Mouse (Mus musculus): Measurements from ENCODE around the gene Mcu. TPM values are rescaled to one million over a fixed set of nuclear protein-coding genes. Genes with fewer than 3 reads are reported as not detected.
A peak's percentile ranks its signal among the peaks of the same experiment; 100 is the strongest.

The Mcu gene
- 22.0 and 24.2 TPM in 2 replicates for polyA plus RNA-seq (2015; fragmentation: Nextera tagmentation; extraction: Ambion mirVana)

DNA sequence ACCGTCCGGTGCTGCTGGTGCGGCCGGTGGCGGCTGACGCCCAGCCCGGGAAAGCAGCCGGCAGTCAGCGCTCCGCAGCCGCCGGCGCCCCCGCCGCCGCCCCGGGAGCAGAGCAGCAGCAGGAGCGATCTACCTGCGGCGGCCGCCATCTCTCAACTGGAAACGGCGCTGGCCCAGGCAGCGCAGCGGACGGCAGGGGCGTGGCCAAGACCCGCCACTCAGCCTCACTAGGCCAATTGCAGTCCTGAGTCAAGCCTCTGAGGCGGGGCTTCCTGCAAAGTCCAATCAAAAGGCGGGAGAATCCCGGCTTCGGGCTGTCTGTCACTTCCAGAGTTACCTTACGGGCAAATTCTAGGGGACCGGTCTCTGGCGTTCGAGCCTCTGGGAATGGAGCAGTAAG lies at the start of gene Mcu:
Gene Mcu (minus strand): TSS at position 171 of the 400 bp plus-strand sequence.
- Histone ChIP-seq H3K4me1 (replicated peaks) (peaks cover 26% of the 10 kb centered on the region), H3K9ac (peak within 1 kb of the TSS; percentile 90), H3K27ac (peak within 1 kb of the TSS; percentile 90), H3K36me3 (no peaks in the 10 kb centered on the region), H3K4me3 (peak within 1 kb of the TSS; percentile 85), H3K27me3 (no peaks in the 10 kb centered on the region), H3K4me2 (peak within 1 kb of the TSS; percentile 86), H3K9me3 (replicated peaks) (no peaks in the 10 kb centered on the region)
- peak; percentile 99 for ATAC-seq (replicated peaks; ENCODE audit: insufficient number of reproducible peaks, insufficient read depth, low FRiP score, low read depth)
- under 1% methylated on average over 33 of the region's 36 CpGs for WGBS

DNA sequence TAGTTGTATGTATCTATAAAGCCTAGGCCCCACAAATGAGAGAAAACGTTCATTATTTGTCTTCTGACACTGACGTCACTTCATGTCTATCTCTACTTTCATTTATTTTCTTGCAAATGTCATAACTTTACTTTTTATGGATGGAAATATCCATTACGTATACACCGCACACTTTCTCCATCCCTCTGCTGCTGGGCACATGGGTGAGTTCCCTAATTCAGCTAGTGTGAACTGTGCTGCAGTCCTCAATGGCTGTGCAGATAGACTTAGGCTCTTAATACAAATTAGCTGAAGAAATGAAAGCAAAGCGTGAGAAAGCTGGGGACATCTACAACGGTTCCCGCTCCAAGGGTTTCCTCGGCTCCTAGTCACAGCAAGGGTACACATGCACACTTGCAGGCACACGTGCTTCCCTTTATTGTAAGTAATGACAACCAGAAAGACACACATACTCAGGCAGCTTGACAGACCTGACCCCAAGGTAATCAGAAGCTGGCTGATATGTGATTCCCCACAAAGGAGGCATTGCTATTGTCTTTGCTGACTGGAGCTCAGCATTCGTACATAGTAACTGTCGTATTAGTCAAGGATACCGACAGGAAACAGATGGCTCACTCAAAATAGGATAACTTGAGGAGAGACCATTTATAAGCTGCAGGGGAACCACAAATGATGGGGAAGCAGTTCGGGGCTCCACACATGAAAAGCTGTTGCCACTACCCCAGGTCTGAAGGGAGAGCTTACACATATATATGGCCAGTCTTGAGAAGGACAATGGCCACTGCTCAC lies 49.2 kb upstream of the Mcu start:
- Histone ChIP-seq H3K27ac (no peak overlapping the region), H3K4me1 (replicated peaks) (peaks cover 4% of the 10 kb centered on the region), H3K27me3 (no peaks in the 10 kb centered on the region), H3K4me3 (no peak overlapping the region), H3K36me3 (no peaks in the 10 kb centered on the region), H3K4me2 (no peak overlapping the region), H3K9ac (no peak overlapping the region), H3K9me3 (replicated peaks) (0 out of 2 replicates have a peak, but pooled peaks cover 1% of the 10 kb centered on the region)
- no peak for ATAC-seq (replicated peaks; ENCODE audit: insufficient number of reproducible peaks, insufficient read depth, low FRiP score, low read depth)
- 59% methylated on average over 13 of the region's 13 CpGs for WGBS

DNA sequence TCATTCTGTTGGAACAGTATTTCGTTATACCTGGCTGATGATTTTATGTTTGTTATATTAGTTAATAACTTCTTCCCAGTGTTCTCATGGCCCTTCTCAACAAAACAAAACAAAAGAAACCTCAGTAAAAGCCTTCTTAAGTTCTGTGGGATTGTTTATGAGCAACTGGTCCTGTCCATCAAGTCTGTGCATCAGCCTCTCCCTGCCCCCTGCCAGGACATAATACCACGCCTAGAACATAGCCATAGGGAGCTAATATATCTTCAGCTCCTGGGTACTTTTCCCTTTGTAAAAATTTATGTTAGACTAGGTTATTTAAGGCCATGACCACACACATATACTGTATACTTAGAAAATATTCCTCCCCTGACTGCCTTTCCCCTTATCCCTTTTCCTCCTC lies 48.3 kb upstream of the Mcu start:
- WGBS, result 59% methylated on average over 2 of the region's 2 CpGs

GRCm38 (mm10) chr10:59656799-59657198 lies 40.3 kb upstream of the Mcu start:
- H3K36me3 ChIP-seq, result no peaks in the 10 kb centered on the region
- no peak for ATAC-seq (replicated peaks; ENCODE audit: insufficient number of reproducible peaks, insufficient read depth, low FRiP score, low read depth)
- H3K9ac ChIP-seq, result no peak overlapping the region
- H3K27ac ChIP-seq, result no peak overlapping the region
- 0 out of 2 replicates have a peak, but pooled peaks cover 5% of the 10 kb centered on the region for H3K9me3 ChIP-seq (replicated peaks)
- no peak overlapping the region for H3K4me2 ChIP-seq
- H3K4me1 ChIP-seq (replicated peaks), result no peaks in the 10 kb centered on the region
- no peaks in the 10 kb centered on the region for H3K27me3 ChIP-seq
- WGBS, result 79% methylated on average over 13 of the region's 13 CpGs
- H3K4me3 ChIP-seq, result no peak overlapping the region

More for the DNA sequence above, 48.3 kb upstream of the Mcu start:
- Histone ChIP-seq H3K4me1 (replicated peaks) (peaks cover 4% of the 10 kb centered on the region), H3K9ac (no peak overlapping the region), H3K27me3 (no peaks in the 10 kb centered on the region), H3K27ac (no peak overlapping the region), H3K36me3 (no peaks in the 10 kb centered on the region), H3K4me3 (no peak overlapping the region), H3K9me3 (replicated peaks) (0 out of 2 replicates have a peak, but pooled peaks cover 5% of the 10 kb centered on the region), H3K4me2 (no peak overlapping the region)
- ATAC-seq (replicated peaks; ENCODE audit: insufficient number of reproducible peaks, insufficient read depth, low FRiP score, low read depth), result no peak

GRCm38 (mm10) chr10:59646821-59647378 lies 30.4 kb upstream of the Mcu start:
- Histone ChIP-seq H3K36me3 (no peaks in the 10 kb centered on the region), H3K4me3 (no peak overlapping the region), H3K4me2 (no peak overlapping the region), H3K9me3 (replicated peaks) (no peaks in the 10 kb centered on the region), H3K27me3 (no peaks in the 10 kb centered on the region), H3K4me1 (replicated peaks) (no peaks in the 10 kb centered on the region), H3K27ac (no peak overlapping the region), H3K9ac (no peak overlapping the region)
- no peak for ATAC-seq (replicated peaks; ENCODE audit: insufficient number of reproducible peaks, insufficient read depth, low FRiP score, low read depth)
- 49% methylated on average over 5 of the region's 5 CpGs for WGBS

- no peak for ATAC-seq (replicated peaks; ENCODE audit: insufficient number of reproducible peaks, insufficient read depth, low FRiP score, low read depth)
- Histone ChIP-seq H3K27me3 (no peaks in the 10 kb centered on the region), H3K36me3 (no peaks in the 10 kb centered on the region), H3K4me1 (replicated peaks) (no peaks in the 10 kb centered on the region), H3K9me3 (replicated peaks) (no peaks in the 10 kb centered on the region), H3K4me2 (no peak overlapping the region), H3K4me3 (no peak overlapping the region), H3K27ac (no peak overlapping the region), H3K9ac (no peak overlapping the region)
- 42% methylated on average over 4 of the region's 4 CpGs for WGBS
These were observed 28.7 kb upstream of the Mcu start for GRCm38 (mm10) chr10:59645153-59645552.

DNA sequence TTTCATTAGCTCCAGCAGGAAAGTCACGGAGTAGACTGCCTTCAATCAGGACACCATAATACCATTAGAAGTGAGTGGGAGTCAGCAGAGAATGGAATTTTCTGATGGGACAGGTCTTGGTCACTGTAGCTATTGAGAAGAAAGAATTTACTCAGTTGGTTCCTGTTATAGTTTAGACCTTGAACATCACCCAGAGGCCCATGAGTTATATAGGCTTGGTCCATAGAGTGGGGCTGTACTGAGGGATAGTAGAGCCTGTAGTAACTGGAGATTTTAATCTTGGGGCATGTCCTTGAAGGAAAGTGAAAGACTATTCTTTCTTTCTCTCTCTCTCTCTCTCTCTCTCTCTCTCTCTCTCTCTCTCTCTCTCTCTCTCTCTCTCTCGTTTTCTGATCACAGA lies 28.2 kb upstream of the Mcu start:
- no peaks in the 10 kb centered on the region for H3K36me3 ChIP-seq
- no peaks in the 10 kb centered on the region for H3K9me3 ChIP-seq (replicated peaks)
- no peaks in the 10 kb centered on the region for H3K27me3 ChIP-seq
- H3K4me3 ChIP-seq, result no peak overlapping the region
- no peak for ATAC-seq (replicated peaks; ENCODE audit: insufficient number of reproducible peaks, insufficient read depth, low FRiP score, low read depth)
- no peak overlapping the region for H3K27ac ChIP-seq
- H3K4me1 ChIP-seq (replicated peaks), result no peaks in the 10 kb centered on the region
- 70% methylated on average over 2 of the region's 2 CpGs for WGBS
- H3K9ac ChIP-seq, result no peak overlapping the region
- H3K4me2 ChIP-seq, result no peak overlapping the region

DNA sequence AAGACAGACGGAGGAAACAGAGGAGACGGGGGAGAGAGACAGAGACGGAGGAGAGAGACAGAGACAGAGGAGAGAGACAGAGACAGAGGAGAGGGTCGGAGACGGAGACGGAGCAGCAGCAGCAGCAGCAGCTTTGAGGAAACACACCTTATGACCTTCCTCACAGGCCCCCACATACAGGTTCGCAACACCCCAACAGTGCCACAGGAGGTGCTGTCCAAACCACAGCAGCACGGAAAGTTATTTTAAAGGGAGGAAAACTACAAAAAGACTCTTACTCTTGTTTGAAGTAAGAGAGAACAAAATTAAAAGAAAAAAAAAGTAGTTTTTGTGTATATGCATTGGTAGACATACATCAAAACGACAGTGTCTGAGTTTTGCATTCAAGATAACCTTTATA lies 27.2 kb upstream of the Mcu start:
- Histone ChIP-seq H3K9me3 (replicated peaks) (no peaks in the 10 kb centered on the region), H3K36me3 (no peaks in the 10 kb centered on the region), H3K4me3 (no peak overlapping the region), H3K27me3 (no peaks in the 10 kb centered on the region), H3K4me1 (replicated peaks) (no peaks in the 10 kb centered on the region), H3K27ac (no peak overlapping the region), H3K4me2 (no peak overlapping the region), H3K9ac (no peak overlapping the region)
- 69% methylated on average over 9 of the region's 9 CpGs for WGBS
- no peak for ATAC-seq (replicated peaks; ENCODE audit: insufficient number of reproducible peaks, insufficient read depth, low FRiP score, low read depth)

DNA sequence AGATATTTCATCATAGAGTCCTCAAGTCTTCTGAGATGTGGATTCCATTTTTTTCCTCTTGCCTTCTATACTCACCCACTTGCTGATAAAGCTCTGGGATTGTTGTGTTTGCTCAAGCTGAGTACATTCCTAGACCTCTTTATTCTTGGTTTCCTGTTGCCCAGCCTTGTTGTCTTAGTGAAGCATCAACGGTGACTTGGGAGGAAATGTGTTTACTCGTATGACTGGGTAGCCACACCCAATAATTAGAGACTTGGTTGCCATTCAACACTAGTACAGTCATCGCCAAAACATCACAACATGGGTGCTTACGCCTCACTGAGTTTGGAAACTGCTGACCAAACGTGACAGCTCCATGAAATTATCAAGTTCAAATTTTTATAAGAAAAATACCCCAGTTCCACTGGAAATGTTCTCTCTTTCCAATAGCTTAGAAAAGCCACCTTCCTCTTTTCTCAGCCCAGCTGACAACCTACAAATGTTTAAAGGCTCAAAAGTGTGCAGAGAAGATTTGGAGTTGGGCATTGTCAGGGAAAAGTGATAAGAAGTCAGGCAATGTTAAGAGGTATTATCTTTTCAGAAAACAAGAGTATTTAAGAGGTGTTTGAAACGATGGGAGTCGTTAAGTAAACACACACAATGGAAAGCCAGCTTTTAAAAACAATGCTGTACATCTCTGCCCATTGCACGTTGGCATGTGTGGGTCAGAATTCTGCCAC lies 26.3 kb upstream of the Mcu start:
- WGBS, result 58% methylated on average over 8 of the region's 8 CpGs
- H3K4me2 ChIP-seq, result no peak overlapping the region
- ATAC-seq (replicated peaks; ENCODE audit: insufficient number of reproducible peaks, insufficient read depth, low FRiP score, low read depth), result no peak

GRCm38 (mm10) chr10:59638576-59638975 lies 22.1 kb upstream of the Mcu start:
- Histone ChIP-seq H3K27me3 (no peaks in the 10 kb centered on the region), H3K9ac (no peak overlapping the region), H3K4me3 (no peak overlapping the region), H3K9me3 (replicated peaks) (no peaks in the 10 kb centered on the region), H3K27ac (0 out of 2 replicates have a peak overlapping the region, but pooled peaks have one; percentile 28), H3K4me2 (no peak overlapping the region), H3K4me1 (replicated peaks) (no peaks in the 10 kb centered on the region; the same call in 1 of the 2 replicates), H3K36me3 (no peaks in the 10 kb centered on the region)
- no peak for ATAC-seq (replicated peaks; ENCODE audit: insufficient number of reproducible peaks, insufficient read depth, low FRiP score, low read depth)
- WGBS, result 64% methylated on average over 6 of the region's 6 CpGs

More for the DNA sequence above, 26.3 kb upstream of the Mcu start:
- Histone ChIP-seq H3K27ac (no peak overlapping the region), H3K9ac (no peak overlapping the region), H3K9me3 (replicated peaks) (no peaks in the 10 kb centered on the region), H3K36me3 (no peaks in the 10 kb centered on the region), H3K4me1 (replicated peaks) (no peaks in the 10 kb centered on the region; the same call in 1 of the 2 replicates), H3K4me3 (no peak overlapping the region), H3K27me3 (no peaks in the 10 kb centered on the region)

GRCm38 (mm10) chr10:59637596-59638124 lies 21.2 kb upstream of the Mcu start:
- H3K27ac ChIP-seq, result 0 out of 2 replicates have a peak overlapping the region, but pooled peaks have one; percentile 28

More at GRCm38 (mm10) chr10:59637596-59638124, 21.2 kb upstream of the Mcu start:
- no peaks in the 10 kb centered on the region for H3K27me3 ChIP-seq
- no peak overlapping the region for H3K4me3 ChIP-seq
- H3K4me2 ChIP-seq, result no peak overlapping the region
- WGBS, result 66% methylated on average over 7 of the region's 7 CpGs
- no peak overlapping the region for H3K9ac ChIP-seq
- no peaks in the 10 kb centered on the region; the same call in 1 of the 2 replicates for H3K4me1 ChIP-seq (replicated peaks)
- H3K9me3 ChIP-seq (replicated peaks), result no peaks in the 10 kb centered on the region
- ATAC-seq (replicated peaks; ENCODE audit: insufficient number of reproducible peaks, insufficient read depth, low FRiP score, low read depth), result no peak
- H3K36me3 ChIP-seq, result no peaks in the 10 kb centered on the region
